Mouse (Mus musculus): ENCODE results near the gene B4galnt2. TPM values are rescaled to one million over a fixed set of nuclear protein-coding genes. Genes with fewer than 3 reads are reported as not detected.

Gene B4galnt2
- polyA plus RNA-seq, 1 experiment: 133 TPM

- Histone ChIP-seq H3K27me3 (ENCODE audit: control insufficient read depth, insufficient read depth, low read length) (no peaks in the 10 kb centered on the region), H3K4me1 (ENCODE audit: control insufficient read depth, insufficient read depth, insufficient read length, low read length) (peaks cover 21% of the 10 kb centered on the region), H3K27ac (ENCODE audit: insufficient read depth, low read depth, low read length) (peak overlapping the region; percentile 86), H3K4me3 (ENCODE audit: low read depth, low read length) (no peak overlapping the region), H3K36me3 (ENCODE audit: control insufficient read depth, insufficient read depth, low read length) (no peaks in the 10 kb centered on the region)
- no peak for TF ChIP-seq POLR2A (IDR thresholded peaks at IDR 0.05; ENCODE audit: low read depth, low read length)
- no peak for TF ChIP-seq CTCF (IDR thresholded peaks at IDR 0.05; ENCODE audit: extremely low read depth, insufficient read length, insufficient replicate concordance, low read depth, low read length)
- 20% methylated on average over 12 of the region's 12 CpGs for WGBS
Measured at GRCm38 (mm10) chr11:95921991-95922621, 7.4 kb upstream of the B4galnt2 start.

- WGBS: 13% methylated on average over 5 of the region's 5 CpGs
- Histone ChIP-seq H3K36me3 (ENCODE audit: control insufficient read depth, insufficient read depth, low read length) (peaks cover 2% of the 10 kb centered on the region; the same call in 1 of the 2 replicates), H3K27me3 (ENCODE audit: control insufficient read depth, insufficient read depth, low read length) (no peaks in the 10 kb centered on the region), H3K4me1 (ENCODE audit: control insufficient read depth, insufficient read depth, insufficient read length, low read length) (peaks cover 5% of the 10 kb centered on the region; the same call in 1 of the 2 replicates), H3K27ac (ENCODE audit: insufficient read depth, low read depth, low read length) (0 out of 2 replicates have a peak overlapping the region, but pooled peaks have one; percentile 7), H3K4me3 (ENCODE audit: low read depth, low read length) (no peak overlapping the region)
- TF ChIP-seq POLR2A (IDR thresholded peaks at IDR 0.05; ENCODE audit: low read depth, low read length) (no peak), CTCF (IDR thresholded peaks at IDR 0.05; ENCODE audit: extremely low read depth, insufficient read length, insufficient replicate concordance, low read depth, low read length) (no peak)
Measured at GRCm38 (mm10) chr11:95916426-95916825, 1.7 kb upstream of the B4galnt2 start.

GRCm38 (mm10) chr11:95915006-95915710 lies 467 bp upstream of the B4galnt2 start:
- H3K4me1 ChIP-seq (ENCODE audit: control insufficient read depth, insufficient read depth, insufficient read length, low read length): peaks cover 11% of the 10 kb centered on the region; the same call in 1 of the 2 replicates
- H3K36me3 ChIP-seq (ENCODE audit: control insufficient read depth, insufficient read depth, low read length): peaks cover 2% of the 10 kb centered on the region; the same call in 1 of the 2 replicates
- H3K27me3 ChIP-seq (ENCODE audit: control insufficient read depth, insufficient read depth, low read length): no peaks in the 10 kb centered on the region
- TF ChIP-seq POLR2A (IDR thresholded peaks at IDR 0.05; ENCODE audit: low read depth, low read length): peak; percentile 7; the same call in 1 of the 2 replicates
- TF ChIP-seq CTCF (IDR thresholded peaks at IDR 0.05; ENCODE audit: extremely low read depth, insufficient read length, insufficient replicate concordance, low read depth, low read length): no peak
- peak overlapping the region; percentile 97 for H3K27ac ChIP-seq (ENCODE audit: insufficient read depth, low read depth, low read length)
- peak overlapping the region; percentile 77 for H3K4me3 ChIP-seq (ENCODE audit: low read depth, low read length)
- under 1% methylated on average over 28 of the region's 28 CpGs for WGBS

GRCm38 (mm10) chr11:95913959-95914566 lies 628 bp downstream of the B4galnt2 start:
- whole genome bisulfite sequencing: 3% methylated on average over 14 of the region's 14 CpGs
- Histone ChIP-seq H3K4me3 (ENCODE audit: low read depth, low read length) (peak overlapping the region; percentile 77), H3K27ac (ENCODE audit: insufficient read depth, low read depth, low read length) (peak overlapping the region; percentile 97), H3K4me1 (ENCODE audit: control insufficient read depth, insufficient read depth, insufficient read length, low read length) (peaks cover 16% of the 10 kb centered on the region; the same call in 1 of the 2 replicates), H3K27me3 (ENCODE audit: control insufficient read depth, insufficient read depth, low read length) (no peaks in the 10 kb centered on the region), H3K36me3 (ENCODE audit: control insufficient read depth, insufficient read depth, low read length) (peaks cover 3% of the 10 kb centered on the region; the same call in 1 of the 2 replicates)
- TF ChIP-seq POLR2A (IDR thresholded peaks at IDR 0.05; ENCODE audit: low read depth, low read length) (no peak), CTCF (IDR thresholded peaks at IDR 0.05; ENCODE audit: extremely low read depth, insufficient read length, insufficient replicate concordance, low read depth, low read length) (no peak)

- peaks cover 3% of the 10 kb centered on the region; the same call in 1 of the 2 replicates for H3K36me3 ChIP-seq (ENCODE audit: control insufficient read depth, insufficient read depth, low read length)
- WGBS: 7% methylated on average over 7 of the region's 7 CpGs
- peak overlapping the region; percentile 53 for H3K4me3 ChIP-seq (ENCODE audit: low read depth, low read length)
- H3K27ac ChIP-seq (ENCODE audit: insufficient read depth, low read depth, low read length): peak overlapping the region; percentile 97
- H3K27me3 ChIP-seq (ENCODE audit: control insufficient read depth, insufficient read depth, low read length): no peaks in the 10 kb centered on the region
- H3K4me1 ChIP-seq (ENCODE audit: control insufficient read depth, insufficient read depth, insufficient read length, low read length): peaks cover 16% of the 10 kb centered on the region; the same call in 1 of the 2 replicates
- TF ChIP-seq POLR2A (IDR thresholded peaks at IDR 0.05; ENCODE audit: low read depth, low read length): peak; percentile 54; the same call in 1 of the 2 replicates
- TF ChIP-seq CTCF (IDR thresholded peaks at IDR 0.05; ENCODE audit: extremely low read depth, insufficient read length, insufficient replicate concordance, low read depth, low read length): no peak
Measured at GRCm38 (mm10) chr11:95911579-95911978, 3.1 kb downstream of the B4galnt2 start.

GRCm38 (mm10) chr11:95907805-95908524 lies 6.7 kb downstream of the B4galnt2 start:
- peaks cover 14% of the 10 kb centered on the region; the same call in 1 of the 2 replicates for H3K4me1 ChIP-seq (ENCODE audit: control insufficient read depth, insufficient read depth, insufficient read length, low read length)
- no peaks in the 10 kb centered on the region for H3K27me3 ChIP-seq (ENCODE audit: control insufficient read depth, insufficient read depth, low read length)
- H3K36me3 ChIP-seq (ENCODE audit: control insufficient read depth, insufficient read depth, low read length): peaks cover 7% of the 10 kb centered on the region
- TF ChIP-seq CTCF (IDR thresholded peaks at IDR 0.05; ENCODE audit: extremely low read depth, insufficient read length, insufficient replicate concordance, low read depth, low read length) (no peak), POLR2A (IDR thresholded peaks at IDR 0.05; ENCODE audit: low read depth, low read length) (no peak)
- no peak overlapping the region for H3K4me3 ChIP-seq (ENCODE audit: low read depth, low read length)
- peak overlapping the region; percentile 16; the same call in 1 of the 2 replicates for H3K27ac ChIP-seq (ENCODE audit: insufficient read depth, low read depth, low read length)
- WGBS: 70% methylated on average over 5 of the region's 5 CpGs

All from small intestine, adult 2 months (tissue).